Mouse (Mus musculus) neural tube, embryonic 14.5 days (tissue): ENCODE results near the gene Eif4e1b. TPM values are rescaled to one million over a fixed set of nuclear protein-coding genes. Genes with fewer than 3 reads are reported as not detected.
A peak's percentile ranks its signal among the peaks of the same experiment; 100 is the strongest.

Source experiments
- ATAC-seq: fragments of 200-750 bp; cut with Nextera tagmentation; 2 replicates; pipeline ENCODE4 v1.8.0; 2017; ENCODE audit warnings: low read depth, mild to moderate bottlenecking, moderate TSS enrichment, moderate library complexity
- H3K27ac ChIP-seq: fragments of 300-500 bp; sonication (generic); 2 replicates; pipeline ENCODE4 v1.5.1; 2014; ENCODE audit warnings: low read depth, mild to moderate bottlenecking, control low read depth, low read length, moderate library complexity, mixed read lengths
- H3K27me3 ChIP-seq: fragments of 300-500 bp; sonication (generic); 2 replicates; pipeline ENCODE4 v1.6.1; 2014; ENCODE audit warnings: low read length; ENCODE audit not compliant: control insufficient read depth, insufficient read depth
- H3K36me3 ChIP-seq: fragments of 300-500 bp; sonication (generic); 2 replicates; pipeline ENCODE4 v1.6.1; 2014; ENCODE audit warnings: low read length, mixed read lengths; ENCODE audit not compliant: control insufficient read depth, insufficient read depth
- H3K4me1 ChIP-seq: fragments of 300-500 bp; sonication (generic); 2 replicates; pipeline ENCODE4 v1.6.1; 2014; ENCODE audit warnings: low read length; ENCODE audit not compliant: control insufficient read depth, insufficient read depth
- H3K4me2 ChIP-seq: fragments of 300-500 bp; sonication (generic); 2 replicates; pipeline ENCODE4 v1.6.1; 2014; ENCODE audit warnings: mild to moderate bottlenecking, low read depth, low read length, control low read depth
- H3K4me3 ChIP-seq: fragments of 300-500 bp; sonication (generic); 2 replicates; pipeline ENCODE4 v1.5.1; 2014; ENCODE audit warnings: low read depth, low read length, control low read depth, mixed read lengths
- H3K9ac ChIP-seq: fragments of 300-500 bp; sonication (generic); replicated peaks from 2 replicates; pipeline ENCODE4 v1.6.1; 2014; ENCODE audit warnings: low read depth, mild to moderate bottlenecking, control low read depth, low read length, mixed read lengths
- H3K9me3 ChIP-seq: fragments of 300-500 bp; sonication (generic); 2 replicates; pipeline ENCODE4 v1.6.1; 2016; ENCODE audit warnings: low read length; ENCODE audit not compliant: control insufficient read depth
- WGBS: fragments of 180-500 bp; shearing (Covaris S2); extraction: QIAGEN DNeasy Blood & Tissue Kit; methylation state at CpG from one replicate; pipeline ENCODE4 v1.1.7; 2014; 5-methylcytosine and 5-hydroxymethylcytosine counted together
- polyA plus RNA-seq: library from polyadenylated mRNA; unstranded; fragments of >200 nt; fragmentation: Nextera tagmentation; extraction: Ambion mirVana; gene quantifications from 2 replicates; pipeline ENCODE4 v1.2.1, GENCODE M21; 2014

Eif4e1b gene
- polyA plus RNA-seq, 1 experiment from 2014 or later, result not detected

DNA sequence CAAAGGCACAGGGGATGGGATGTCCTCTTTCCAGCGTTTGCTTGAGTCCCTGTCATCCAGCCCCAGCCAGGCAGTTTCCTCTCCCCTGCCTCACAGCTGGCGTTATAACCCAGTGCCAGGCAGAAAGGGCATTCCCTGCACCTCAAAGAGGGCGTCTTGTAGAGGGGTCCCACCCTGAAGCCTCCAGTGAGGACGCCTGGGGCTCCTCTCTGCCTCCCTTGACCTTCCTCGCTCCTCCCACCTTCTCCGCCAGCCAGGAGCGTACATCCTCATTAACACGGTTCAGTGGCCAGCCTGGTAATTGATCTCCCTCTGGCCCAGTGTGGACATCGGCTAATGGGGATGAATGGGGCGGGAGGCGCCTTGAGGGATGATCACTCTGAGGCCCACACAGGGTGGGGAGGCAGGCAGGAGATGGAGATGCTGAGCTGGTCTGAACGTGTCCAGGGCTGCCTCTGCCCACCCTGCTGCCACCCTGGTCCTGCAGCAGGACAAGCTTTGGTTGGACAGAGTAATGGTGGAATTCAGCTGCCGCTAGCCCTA is 22.7 kb downstream of the Eif4e1b start:
- Histone ChIP-seq H3K36me3 (no peaks in the 10 kb centered on the region), H3K27ac (no peak overlapping the region), H3K4me3 (no peak overlapping the region), H3K27me3 (no peaks in the 10 kb centered on the region), H3K9me3 (peaks cover 3% of the 10 kb centered on the region; the same call in 1 of the 2 replicates), H3K4me1 (no peaks in the 10 kb centered on the region), H3K4me2 (no peak overlapping the region), H3K9ac (no peak overlapping the region)
- no peak for ATAC-seq
- 12% methylated on average over 13 of the region's 13 CpGs for WGBS

GRCm38 (mm10) chr13:54808067-54808466 is 24.3 kb downstream of the Eif4e1b start:
- Histone ChIP-seq H3K27ac (no peak overlapping the region), H3K27me3 (no peaks in the 10 kb centered on the region), H3K9me3 (peaks cover 3% of the 10 kb centered on the region; the same call in 1 of the 2 replicates), H3K4me3 (no peak overlapping the region), H3K36me3 (no peaks in the 10 kb centered on the region), H3K4me1 (no peaks in the 10 kb centered on the region), H3K9ac (no peak overlapping the region), H3K4me2 (no peak overlapping the region)
- ATAC-seq, result no peak
- WGBS, result 73% methylated on average over 12 of the region's 12 CpGs

DNA sequence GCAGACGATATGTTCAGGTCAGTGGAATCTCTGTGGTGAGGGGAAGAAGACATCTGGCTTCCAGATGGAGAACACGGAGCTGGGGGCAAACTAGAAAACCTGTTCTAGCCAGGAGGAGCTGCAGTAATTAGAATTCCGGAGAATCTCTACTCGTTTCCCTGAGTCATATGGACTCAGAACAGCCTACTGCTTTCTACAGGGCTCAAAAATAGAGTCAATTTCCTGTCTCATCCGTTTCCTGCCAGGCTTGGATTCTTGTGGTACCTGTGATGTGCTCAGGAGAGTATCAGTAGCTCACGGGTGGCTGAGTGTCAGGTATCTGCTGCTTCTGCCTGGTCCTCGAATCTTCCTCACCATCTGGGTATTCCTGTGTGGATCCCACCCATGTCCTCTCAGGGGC is 27.7 kb downstream of the Eif4e1b start:
- H3K9ac ChIP-seq, result no peak overlapping the region
- no peak overlapping the region for H3K27ac ChIP-seq
- ATAC-seq, result no peak
- no peak overlapping the region for H3K4me3 ChIP-seq
- H3K4me2 ChIP-seq, result no peak overlapping the region
- peaks cover 3% of the 10 kb centered on the region; the same call in 1 of the 2 replicates for H3K9me3 ChIP-seq
- H3K4me1 ChIP-seq, result no peaks in the 10 kb centered on the region
- H3K27me3 ChIP-seq, result no peaks in the 10 kb centered on the region
- WGBS, result 65% methylated on average over 7 of the region's 7 CpGs
- no peaks in the 10 kb centered on the region for H3K36me3 ChIP-seq

- H3K9ac ChIP-seq, result no peak overlapping the region
- no peak overlapping the region for H3K27ac ChIP-seq
- ATAC-seq, result no peak
- H3K36me3 ChIP-seq, result no peaks in the 10 kb centered on the region
- no peaks in the 10 kb centered on the region for H3K27me3 ChIP-seq
- no peaks in the 10 kb centered on the region for H3K4me1 ChIP-seq
- H3K9me3 ChIP-seq, result peaks cover 3% of the 10 kb centered on the region; the same call in 1 of the 2 replicates
- no peak overlapping the region for H3K4me2 ChIP-seq
- no peak overlapping the region for H3K4me3 ChIP-seq
- WGBS, result 94% methylated on average over 9 of the region's 9 CpGs
Observed at GRCm38 (mm10) chr13:54813381-54813780, 29.6 kb downstream of the Eif4e1b start.

DNA sequence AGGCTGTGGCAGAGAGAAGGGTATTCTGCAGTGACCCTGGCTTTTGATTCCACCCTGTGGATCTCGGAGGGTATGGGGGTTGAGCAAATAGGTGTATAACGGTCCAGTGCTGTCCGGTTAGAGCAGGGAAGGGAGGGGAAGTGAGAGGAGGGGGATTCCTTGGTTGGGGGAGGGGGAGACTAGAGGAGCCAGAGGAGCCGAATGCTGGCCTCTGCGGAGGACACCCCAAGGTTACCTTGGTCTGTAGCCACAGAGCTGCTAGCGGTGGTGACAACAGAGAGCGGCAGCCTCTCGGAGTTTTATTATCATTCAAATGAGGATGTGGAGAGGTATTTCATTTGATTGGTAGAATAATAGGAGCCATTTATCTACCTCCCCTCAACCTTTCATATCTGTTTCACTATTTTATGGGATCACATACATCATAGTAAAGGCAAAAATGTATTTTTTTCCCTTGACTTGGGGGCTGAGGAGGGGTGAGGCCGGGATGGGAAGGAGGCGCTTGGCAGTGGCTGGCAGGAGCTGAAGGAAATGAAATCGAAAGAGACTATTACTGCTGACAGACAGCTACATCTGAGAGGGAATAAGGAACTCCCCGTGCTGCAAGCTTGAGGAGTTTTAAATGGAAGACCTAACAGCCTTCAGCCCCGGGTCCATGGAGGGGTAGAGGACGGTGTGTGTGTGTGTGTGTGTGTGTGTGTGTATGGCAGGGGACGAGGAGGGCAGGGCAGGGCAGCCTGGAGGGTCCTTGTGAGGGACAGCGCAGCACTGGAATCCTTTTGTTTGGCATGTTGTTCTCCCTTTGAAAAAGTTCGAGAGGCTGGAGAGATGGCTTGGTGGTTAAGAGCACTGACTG is 34.8 kb downstream of the Eif4e1b start:
- Histone ChIP-seq H3K27ac (peak overlapping the region; percentile 70), H3K4me2 (0 out of 2 replicates have a peak overlapping the region, but pooled peaks have one; percentile 6), H3K9me3 (no peaks in the 10 kb centered on the region), H3K4me3 (no peak overlapping the region), H3K9ac (no peak overlapping the region), H3K36me3 (no peaks in the 10 kb centered on the region), H3K4me1 (no peaks in the 10 kb centered on the region), H3K27me3 (no peaks in the 10 kb centered on the region)
- WGBS, result 16% methylated on average over 17 of the region's 17 CpGs
- ATAC-seq, result peak; percentile 69

GRCm38 (mm10) chr13:54821106-54821505 is 37.3 kb downstream of the Eif4e1b start:
- Histone ChIP-seq H3K9ac (no peak overlapping the region), H3K27ac (no peak overlapping the region), H3K36me3 (no peaks in the 10 kb centered on the region), H3K4me2 (no peak overlapping the region), H3K4me1 (peaks cover 4% of the 10 kb centered on the region), H3K4me3 (no peak overlapping the region), H3K9me3 (no peaks in the 10 kb centered on the region), H3K27me3 (no peaks in the 10 kb centered on the region)
- WGBS, result 89% methylated on average over 4 of the region's 4 CpGs
- ATAC-seq, result no peak

- no peaks in the 10 kb centered on the region for H3K9me3 ChIP-seq
Observed at GRCm38 (mm10) chr13:54821931-54822330, 38.1 kb downstream of the Eif4e1b start.

GRCm38 (mm10) chr13:54824111-54824931 is 40.5 kb downstream of the Eif4e1b start:
- H3K4me1 ChIP-seq, result peaks cover 4% of the 10 kb centered on the region
- no peak overlapping the region for H3K4me3 ChIP-seq
- H3K36me3 ChIP-seq, result no peaks in the 10 kb centered on the region
- no peak overlapping the region for H3K27ac ChIP-seq
- no peaks in the 10 kb centered on the region for H3K9me3 ChIP-seq
- H3K27me3 ChIP-seq, result no peaks in the 10 kb centered on the region
- peak overlapping the region; percentile 7; the same call in 1 of the 2 replicates for H3K4me2 ChIP-seq
- ATAC-seq, result peak; percentile 38
- WGBS, result 17% methylated on average over 25 of the region's 25 CpGs
- H3K9ac ChIP-seq, result no peak overlapping the region

More at GRCm38 (mm10) chr13:54821931-54822330, 38.1 kb downstream of the Eif4e1b start:
- Histone ChIP-seq H3K36me3 (no peaks in the 10 kb centered on the region), H3K27ac (no peak overlapping the region), H3K4me1 (peaks cover 4% of the 10 kb centered on the region), H3K27me3 (no peaks in the 10 kb centered on the region), H3K4me2 (no peak overlapping the region), H3K4me3 (no peak overlapping the region), H3K9ac (no peak overlapping the region)
- no peak for ATAC-seq
- WGBS, result 85% methylated on average over 2 of the region's 2 CpGs
